Mouse (Mus musculus) megakaryocyte, embryonic 14.5 days (primary cell): ENCODE results near the gene Elmod1. TPM values are rescaled to one million over a fixed set of nuclear protein-coding genes. Genes with fewer than 3 reads are reported as not detected.
A peak's percentile ranks its signal among the peaks of the same experiment; 100 is the strongest.
"Not testable (repeated sequence)": the region's sequence is repeated elsewhere in the genome, so short reads cannot be mapped to it uniquely, and the experiment has no call there.

Experiments used
- H3K27me3 ChIP-seq: replicated peaks from 2 replicates; pipeline ENCODE3; 2012; ENCODE audit warnings: inconsistent platforms
- H3K36me3 ChIP-seq: replicated peaks from 2 replicates; pipeline ENCODE3; 2012; ENCODE audit warnings: low read length, inconsistent platforms, mixed read lengths
- H3K4me1 ChIP-seq: 2 replicates; pipeline ENCODE4 v1.6.1; 2012; ENCODE audit warnings: inconsistent platforms
- H3K4me3 ChIP-seq: replicated peaks from 2 replicates; pipeline ENCODE3; 2012; ENCODE audit warnings: moderate library complexity, mild to moderate bottlenecking, inconsistent platforms
- H3K9me3 ChIP-seq: 2 replicates; pipeline ENCODE4 v1.6.1; 2012; ENCODE audit warnings: inconsistent platforms
- FLI1 ChIP-seq: IDR thresholded peaks from 2 replicates; pipeline ENCODE4 v1.6.1; 2012; ENCODE audit warnings: low read length, inconsistent platforms, mixed read lengths
- GATA1 ChIP-seq: IDR thresholded peaks from 3 replicates; pipeline ENCODE4 v1.6.1; 2012; ENCODE audit warnings: mixed read lengths, low read length, inconsistent platforms, borderline replicate concordance
- polyA plus RNA-seq: library from polyadenylated mRNA; stranded (reverse); fragments of >175 nt; gene quantifications from 2 replicates; pipeline ENCODE4 v1.2.3, GENCODE M21; 2012; ENCODE audit warnings: low replicate concordance; ENCODE audit not compliant: insufficient read depth

Elmod1 gene
- polyA plus RNA-seq: not detected in 2 replicates

DNA sequence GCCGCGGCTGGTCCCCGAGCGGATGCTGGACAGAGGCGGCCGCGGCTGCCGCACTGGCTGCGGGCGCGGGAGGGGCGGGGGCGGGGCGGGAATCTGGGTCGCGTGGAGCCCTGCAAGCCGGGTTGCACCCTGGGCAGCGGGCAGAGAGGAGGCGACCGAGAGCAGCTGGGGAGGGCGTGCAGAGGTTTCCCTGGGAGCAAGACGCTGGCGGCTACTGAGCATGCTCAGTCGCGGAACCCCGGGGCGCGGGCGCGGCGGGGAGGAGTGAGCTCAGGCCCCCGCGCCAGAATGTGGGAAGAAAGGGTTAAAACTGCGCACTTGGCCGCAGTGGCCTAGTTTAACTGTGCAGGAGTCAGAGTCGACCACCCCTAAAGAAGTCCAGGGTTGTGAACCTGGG, at the start of gene Elmod1:
Gene Elmod1 (minus strand): TSS at position 180 of the 397 bp plus-strand sequence.
- TF ChIP-seq FLI1 (no peak), GATA1 (no peak)
- Histone ChIP-seq H3K36me3 (no peaks in the 10 kb centered on the region), H3K4me3 (peak within 1 kb of the TSS; percentile 82), H3K9me3 (no peaks in the 10 kb centered on the region), H3K27me3 (peaks cover 37% of the 10 kb centered on the region), H3K4me1 (peaks cover 9% of the 10 kb centered on the region)

- Histone ChIP-seq H3K4me3 (no peak overlapping the region), H3K27me3 (no peaks in the 10 kb centered on the region), H3K4me1 (no peaks in the 10 kb centered on the region), H3K9me3 (0 out of 2 replicates have a peak, but pooled peaks cover 3% of the 10 kb centered on the region), H3K36me3 (no peaks in the 10 kb centered on the region)
- no peak for TF ChIP-seq GATA1
- no peak for TF ChIP-seq FLI1
Measured at GRCm38 (mm10) chr9:54022795-54023194, 47.7 kb upstream of the Elmod1 start.

DNA sequence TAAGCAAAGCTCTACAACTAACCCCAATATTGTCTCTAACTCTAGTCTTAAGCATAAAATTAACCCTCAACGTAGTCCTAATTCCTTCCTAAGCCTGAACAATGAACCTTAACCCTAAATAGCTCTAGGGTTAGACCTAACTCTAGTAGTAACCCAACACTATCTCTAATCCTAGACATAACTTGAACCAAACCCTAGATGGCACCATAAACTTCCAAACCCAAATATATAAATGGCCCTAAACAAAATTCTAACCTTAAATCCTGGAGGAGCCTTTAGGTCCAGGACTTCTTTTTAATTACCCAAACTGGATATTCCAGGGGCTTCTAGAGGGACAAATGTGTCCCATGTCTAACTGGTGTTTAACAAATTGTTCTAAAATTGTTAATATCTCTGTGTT, 19.4 kb upstream of the Elmod1 start:
- H3K4me3 ChIP-seq: no peak overlapping the region
- TF ChIP-seq FLI1 (no peak), GATA1 (no peak)
- H3K27me3 ChIP-seq: peaks cover 2% of the 10 kb centered on the region
- no peaks in the 10 kb centered on the region for H3K36me3 ChIP-seq
- H3K4me1 ChIP-seq: no peaks in the 10 kb centered on the region
- no peaks in the 10 kb centered on the region for H3K9me3 ChIP-seq

DNA sequence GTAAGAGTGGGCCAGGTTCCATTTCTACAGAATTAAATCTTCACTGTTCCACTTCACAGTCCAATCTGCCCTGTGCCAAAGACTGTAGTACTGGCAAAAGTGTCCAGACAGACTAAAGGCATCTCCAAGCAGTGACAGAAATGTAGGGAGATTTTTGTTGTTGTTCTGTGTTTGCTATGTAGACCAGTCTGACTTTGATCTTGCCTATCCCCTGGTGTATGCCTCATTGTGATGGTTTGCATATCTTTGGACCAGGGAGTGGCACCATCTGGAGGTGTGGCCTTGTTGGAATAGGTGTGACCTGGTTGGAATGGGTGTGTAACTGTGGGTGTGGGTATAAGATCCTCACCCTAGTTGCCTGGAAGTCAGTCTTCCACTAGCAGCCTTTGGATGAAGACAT, 17.5 kb upstream of the Elmod1 start:
- H3K27me3 ChIP-seq, H3K9me3 ChIP-seq, H3K36me3 ChIP-seq, H3K4me3 ChIP-seq, H3K4me1 ChIP-seq: not testable (repeated sequence)

- H3K4me3 ChIP-seq: no peak overlapping the region
- TF ChIP-seq FLI1: no peak
- no peaks in the 10 kb centered on the region for H3K36me3 ChIP-seq
- peaks cover 6% of the 10 kb centered on the region for H3K27me3 ChIP-seq
- no peaks in the 10 kb centered on the region for H3K4me1 ChIP-seq
- no peaks in the 10 kb centered on the region for H3K9me3 ChIP-seq
Measured at GRCm38 (mm10) chr9:53990921-53991320, 15.8 kb upstream of the Elmod1 start.

GRCm38 (mm10) chr9:53986972-53987371, 11.9 kb upstream of the Elmod1 start:
- TF ChIP-seq FLI1 (no peak), GATA1 (no peak)
- H3K4me3 ChIP-seq: no peak overlapping the region
- H3K9me3 ChIP-seq: no peaks in the 10 kb centered on the region
- no peaks in the 10 kb centered on the region for H3K36me3 ChIP-seq
- peaks cover 8% of the 10 kb centered on the region for H3K27me3 ChIP-seq
- H3K4me1 ChIP-seq: no peaks in the 10 kb centered on the region

DNA sequence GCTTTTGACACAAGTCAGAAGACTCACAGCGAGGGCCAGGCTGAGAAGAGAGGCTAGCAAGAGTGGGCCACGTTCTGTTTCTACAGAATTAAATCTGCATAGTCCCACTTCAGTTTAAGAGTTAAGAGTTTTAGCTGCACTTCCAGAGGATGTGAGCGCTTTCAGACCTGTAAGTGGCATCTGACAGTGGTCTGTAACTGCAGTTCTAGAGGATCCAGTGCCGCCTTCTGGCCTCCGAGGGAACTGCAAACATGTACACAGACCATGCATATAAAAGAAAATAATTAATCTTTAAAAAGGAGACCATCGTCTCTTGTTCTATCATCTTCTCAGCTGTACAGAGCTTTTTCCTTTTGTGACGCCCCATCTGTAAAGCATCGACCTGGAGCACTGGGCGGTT, 9.8 kb upstream of the Elmod1 start:
- Histone ChIP-seq H3K36me3 (no peaks in the 10 kb centered on the region), H3K27me3 (peaks cover 6% of the 10 kb centered on the region), H3K4me3 (no peak overlapping the region), H3K9me3 (no peaks in the 10 kb centered on the region), H3K4me1 (no peaks in the 10 kb centered on the region)
- TF ChIP-seq GATA1: no peak
- TF ChIP-seq FLI1: no peak

- TF ChIP-seq GATA1 (no peak), FLI1 (no peak)
- Histone ChIP-seq H3K4me3 (peak overlapping the region; percentile 82), H3K9me3 (no peaks in the 10 kb centered on the region), H3K4me1 (peaks cover 9% of the 10 kb centered on the region), H3K36me3 (no peaks in the 10 kb centered on the region), H3K27me3 (peaks cover 37% of the 10 kb centered on the region)
Measured at GRCm38 (mm10) chr9:53974328-53975121, 576 bp downstream of the Elmod1 start.

GRCm38 (mm10) chr9:53973929-53974327, 1.2 kb downstream of the Elmod1 start:
- Histone ChIP-seq H3K36me3 (no peaks in the 10 kb centered on the region), H3K9me3 (no peaks in the 10 kb centered on the region), H3K27me3 (peaks cover 37% of the 10 kb centered on the region), H3K4me1 (peaks cover 9% of the 10 kb centered on the region), H3K4me3 (no peak overlapping the region)
- TF ChIP-seq GATA1 (no peak), FLI1 (no peak)

GRCm38 (mm10) chr9:53973241-53973640, 1.9 kb downstream of the Elmod1 start:
- Histone ChIP-seq H3K4me1 (peaks cover 9% of the 10 kb centered on the region), H3K9me3 (no peaks in the 10 kb centered on the region), H3K4me3 (no peak overlapping the region), H3K36me3 (no peaks in the 10 kb centered on the region), H3K27me3 (peaks cover 37% of the 10 kb centered on the region)
- TF ChIP-seq FLI1 (no peak), GATA1 (no peak)
